Mouse (Mus musculus) ES-Bruce4 (cell line): ENCODE results near the gene Cacnb3.

Experiments
- EP300 ChIP-seq: IDR thresholded peaks from 2 replicates; pipeline ENCODE4 v1.6.1; 2011; ENCODE audit warnings: low read depth, low read length; ENCODE audit not compliant: insufficient read depth
- POLR2A ChIP-seq: IDR thresholded peaks from one replicate; pipeline ENCODE4 v1.8.1; 2011; ENCODE audit warnings: low read length; ENCODE audit not compliant: insufficient read depth

DNA sequence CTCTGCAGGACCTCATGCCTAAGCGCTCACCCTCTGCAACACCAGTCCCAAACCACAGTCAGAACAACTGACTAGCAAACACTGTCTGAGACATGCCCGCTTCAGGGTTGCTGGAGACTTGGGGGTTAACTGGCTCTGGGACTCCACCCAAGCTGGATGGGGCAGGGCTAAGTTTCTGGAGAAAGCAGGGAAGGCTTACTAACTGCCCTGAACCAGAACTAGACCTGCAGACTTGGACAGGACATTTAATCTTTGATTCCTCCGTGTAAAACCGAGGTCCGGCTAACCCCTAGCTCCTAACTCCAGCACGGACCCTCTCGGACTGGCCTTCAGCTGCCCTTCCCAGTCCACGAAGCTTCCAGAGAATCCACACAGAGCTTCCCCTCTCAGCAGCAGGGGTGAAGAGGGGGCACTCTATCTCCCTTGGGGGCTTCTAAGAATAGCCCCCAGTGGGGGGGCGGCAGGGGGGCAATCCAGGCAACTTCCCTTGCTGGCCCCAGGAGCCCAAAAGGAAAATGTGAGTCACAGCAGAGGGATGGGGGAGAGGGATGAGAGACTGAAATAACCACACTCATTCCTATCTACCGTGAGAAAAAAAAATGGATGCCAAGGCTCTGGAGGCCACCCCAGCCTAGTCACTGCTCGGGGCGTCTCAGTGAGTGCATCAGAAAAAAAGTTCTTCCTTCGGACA lies 28.3 kb upstream of the Cacnb3 start:
- TF ChIP-seq EP300 (no peak), POLR2A (no peak)
